Mouse (Mus musculus) neural tube, embryonic 14.5 days (tissue): Measurements from ENCODE around the gene Vav2. TPM values are rescaled to one million over a fixed set of nuclear protein-coding genes. Genes with fewer than 3 reads are reported as not detected.

Experiments used
- ATAC-seq: fragments of 200-750 bp; cut with Nextera tagmentation; 2 replicates; pipeline ENCODE4 v1.8.0; 2017; ENCODE audit warnings: low read depth, mild to moderate bottlenecking, moderate TSS enrichment, moderate library complexity
- H3K27ac ChIP-seq: fragments of 300-500 bp; sonication (generic); 2 replicates; pipeline ENCODE4 v1.5.1; 2014; ENCODE audit warnings: low read depth, mild to moderate bottlenecking, control low read depth, low read length, moderate library complexity, mixed read lengths
- H3K27me3 ChIP-seq: fragments of 300-500 bp; sonication (generic); 2 replicates; pipeline ENCODE4 v1.6.1; 2014; ENCODE audit warnings: low read length; ENCODE audit not compliant: control insufficient read depth, insufficient read depth
- H3K36me3 ChIP-seq: fragments of 300-500 bp; sonication (generic); 2 replicates; pipeline ENCODE4 v1.6.1; 2014; ENCODE audit warnings: low read length, mixed read lengths; ENCODE audit not compliant: control insufficient read depth, insufficient read depth
- H3K4me1 ChIP-seq: fragments of 300-500 bp; sonication (generic); 2 replicates; pipeline ENCODE4 v1.6.1; 2014; ENCODE audit warnings: low read length; ENCODE audit not compliant: control insufficient read depth, insufficient read depth
- H3K4me2 ChIP-seq: fragments of 300-500 bp; sonication (generic); 2 replicates; pipeline ENCODE4 v1.6.1; 2014; ENCODE audit warnings: mild to moderate bottlenecking, low read depth, low read length, control low read depth
- H3K4me3 ChIP-seq: fragments of 300-500 bp; sonication (generic); 2 replicates; pipeline ENCODE4 v1.5.1; 2014; ENCODE audit warnings: low read depth, low read length, control low read depth, mixed read lengths
- H3K9ac ChIP-seq: fragments of 300-500 bp; sonication (generic); replicated peaks from 2 replicates; pipeline ENCODE4 v1.6.1; 2014; ENCODE audit warnings: low read depth, mild to moderate bottlenecking, control low read depth, low read length, mixed read lengths
- H3K9me3 ChIP-seq: fragments of 300-500 bp; sonication (generic); 2 replicates; pipeline ENCODE4 v1.6.1; 2016; ENCODE audit warnings: low read length; ENCODE audit not compliant: control insufficient read depth
- WGBS: fragments of 180-500 bp; shearing (Covaris S2); extraction: QIAGEN DNeasy Blood & Tissue Kit; methylation state at CpG from one replicate; pipeline ENCODE4 v1.1.7; 2014; 5-methylcytosine and 5-hydroxymethylcytosine counted together
- microRNA-seq: library from miRNA; unstranded; fragments of <30 nt; microRNA quantifications from one replicate; pipeline ENCODE4, GENCODE M21; 2016
- polyA plus RNA-seq: library from polyadenylated mRNA; unstranded; fragments of >200 nt; fragmentation: Nextera tagmentation; extraction: Ambion mirVana; gene quantifications from 2 replicates; pipeline ENCODE4 v1.2.1, GENCODE M21; 2014

Gene Vav2
- polyA plus RNA-seq, 1 experiment from 2014 or later, result 14.5 TPM

DNA sequence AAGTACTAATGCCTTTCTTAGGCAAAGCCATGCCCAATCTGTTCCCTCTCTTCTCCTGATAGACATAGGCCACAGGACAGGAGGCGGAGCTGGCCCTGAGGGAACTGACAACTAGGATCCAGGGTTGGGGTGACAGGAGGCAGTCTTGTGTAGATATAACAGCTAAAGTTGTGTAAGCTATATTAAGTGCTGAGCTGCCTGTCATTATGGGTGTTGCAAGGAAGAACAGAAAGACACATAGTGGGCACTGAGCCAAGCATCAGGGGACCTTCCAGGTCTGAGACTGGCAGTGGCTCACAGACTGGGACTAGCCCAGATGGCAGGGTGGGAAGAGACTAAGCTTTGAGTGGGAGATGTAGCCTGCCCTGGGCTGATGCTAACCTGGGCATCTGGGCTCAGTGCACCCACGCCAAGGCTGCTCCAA, 208.7 kb downstream of the Vav2 start:
- Histone ChIP-seq H3K9ac (no peak overlapping the region), H3K27me3 (no peaks in the 10 kb centered on the region), H3K4me2 (no peak overlapping the region), H3K36me3 (no peaks in the 10 kb centered on the region), H3K9me3 (no peaks in the 10 kb centered on the region), H3K4me3 (no peak overlapping the region), H3K4me1 (no peaks in the 10 kb centered on the region), H3K27ac (no peak overlapping the region)
- no peak for ATAC-seq
- WGBS, result 79% methylated on average over 2 of the region's 2 CpGs

DNA sequence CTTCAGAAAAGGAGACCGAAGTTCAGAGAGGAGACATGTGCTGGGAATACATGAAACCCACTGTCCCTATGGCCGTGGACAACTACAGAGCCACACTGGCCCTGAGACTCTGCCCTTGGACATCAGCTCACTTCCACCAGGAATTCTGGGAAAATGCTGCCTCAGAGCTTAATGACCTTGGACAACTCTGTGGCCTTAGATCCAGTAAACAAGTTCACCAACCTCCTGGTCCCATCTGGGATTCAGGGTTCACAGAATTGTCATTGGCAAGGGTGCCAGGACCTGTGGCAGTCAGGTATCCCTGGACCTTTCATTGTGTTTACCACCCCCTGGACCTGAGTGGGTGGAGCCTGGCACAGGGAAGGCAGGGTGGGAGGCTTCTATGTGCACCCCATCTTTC, 211.3 kb downstream of the Vav2 start:
- H3K27me3 ChIP-seq, result no peaks in the 10 kb centered on the region
- no peaks in the 10 kb centered on the region for H3K4me1 ChIP-seq
- WGBS, result 85% methylated on average over 2 of the region's 2 CpGs
- H3K9ac ChIP-seq, result no peak overlapping the region
- ATAC-seq, result no peak
- H3K4me3 ChIP-seq, result no peak overlapping the region
- H3K27ac ChIP-seq, result no peak overlapping the region
- no peak overlapping the region for H3K4me2 ChIP-seq
- no peaks in the 10 kb centered on the region for H3K9me3 ChIP-seq
- H3K36me3 ChIP-seq, result no peaks in the 10 kb centered on the region

Small RNA genes within 50 kb of the gene (microRNA-seq; reads per million reads assigned to microRNA genes)
- gene Gm24049 (not detected), gene Mir7578 (not detected)

Other genes starting within 250 kb of the Vav2 start
- 3.6 and 5.3 TPM in 2 replicates for gene Sardh, start 178.7 kb downstream of the Vav2 start, polyA plus RNA-seq
- 39.6 and 51.2 TPM in 2 replicates for gene Brd3os, start 15.3 kb upstream of the Vav2 start, polyA plus RNA-seq
- gene Brd3, start 80.6 kb upstream of the Vav2 start, polyA plus RNA-seq, result 126 and 137 TPM in 2 replicates
- gene Wdr5, start 88.1 kb upstream of the Vav2 start, polyA plus RNA-seq, result 37.1 and 42.5 TPM in 2 replicates
- gene Rxra, start 249.4 kb upstream of the Vav2 start, polyA plus RNA-seq, result 1.6 and 2.7 TPM in 2 replicates